Mouse (Mus musculus) kidney, postnatal 4 days (tissue): ENCODE results near the gene Inhbc.
"Not testable (repeated sequence)": the region's sequence is repeated elsewhere in the genome, so short reads cannot be mapped to it uniquely, and the experiment has no call there.

Source experiments
- DNase-seq, 2 experiments: peaks; one replicate each; pipeline ENCODE4 v3.0.0; 2021; ENCODE audit warnings: mixed read lengths in 2 of 2

Gene Inhbc

DNA sequence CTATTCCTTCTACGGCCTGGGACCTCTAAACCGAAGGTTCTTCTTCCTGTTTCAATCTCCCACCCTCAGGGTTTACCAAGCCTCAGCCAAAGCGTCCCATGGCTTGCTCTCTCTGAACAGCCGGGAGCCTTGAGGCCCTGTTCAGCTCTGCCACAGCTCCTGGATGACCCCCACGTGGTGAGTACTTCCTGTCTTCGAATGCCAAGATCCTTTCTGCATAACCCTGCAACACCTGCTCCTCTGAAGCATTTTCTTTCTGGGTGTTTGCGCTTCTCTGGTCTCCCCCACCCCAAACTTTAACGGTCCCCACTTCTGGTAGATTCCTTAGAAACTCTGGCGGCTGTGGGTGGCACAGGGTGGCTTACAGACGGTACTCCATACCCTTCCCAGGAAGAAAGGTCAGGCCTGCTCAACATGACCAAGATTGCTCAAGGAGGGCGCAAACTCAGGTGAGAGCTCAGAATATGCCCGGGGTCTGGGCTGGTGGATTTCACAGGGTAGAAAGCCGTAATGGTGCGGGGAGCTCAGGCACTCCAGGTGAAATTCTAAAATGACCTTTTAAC lies 44.7 kb downstream of the Inhbc start:
- peak in 1 of 2 experiments; percentile 16 for DNase-seq

DNA sequence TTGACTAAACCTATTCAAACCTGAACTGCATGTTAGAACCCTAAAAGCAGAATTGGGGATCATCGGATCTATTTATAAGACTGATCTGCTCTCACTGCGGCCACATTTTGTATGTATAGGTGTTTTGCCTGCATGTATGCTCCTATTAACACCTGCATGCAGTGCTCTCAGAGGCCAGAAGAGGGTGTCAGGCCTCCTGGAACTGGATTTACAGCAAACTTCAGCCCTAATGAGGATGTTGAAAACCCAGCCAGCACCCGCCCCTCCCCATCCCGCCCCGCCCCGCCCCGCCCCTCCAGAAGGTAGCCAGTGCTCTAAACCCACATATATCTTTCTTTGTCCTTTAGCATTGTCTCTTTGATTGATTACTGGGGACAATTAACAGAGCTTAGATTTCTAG lies 45.7 kb downstream of the Inhbc start:
- peak; percentile 70 to 78 for DNase-seq

GRCm38 (mm10) chr10:127323131-127323855 lies 46.9 kb downstream of the Inhbc start:
- DNase-seq, result peak in 1 of 2 experiments; percentile 21

DNA sequence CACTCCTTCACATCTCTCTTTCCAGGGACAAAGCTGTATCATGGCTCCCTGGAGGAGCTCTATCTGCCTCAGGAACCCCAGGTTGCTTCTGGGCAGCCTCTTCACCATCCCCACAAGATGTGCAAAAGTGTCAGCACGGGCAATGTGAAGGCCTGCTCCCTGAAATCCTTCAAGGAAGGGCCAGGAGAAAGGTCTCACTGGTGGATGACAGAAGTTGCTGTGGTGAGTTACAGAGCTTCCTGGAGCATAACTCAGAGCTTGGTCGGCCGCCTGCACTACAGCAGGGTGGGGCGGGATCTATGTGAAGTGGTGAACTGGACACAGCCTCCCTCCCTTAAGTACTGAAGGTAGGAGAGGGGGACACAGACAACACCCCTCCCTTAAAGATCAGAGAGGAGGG lies 47.6 kb downstream of the Inhbc start:
- no peak for DNase-seq

GRCm38 (mm10) chr10:127322178-127322577 lies 48.1 kb downstream of the Inhbc start:
- no peak for DNase-seq

GRCm38 (mm10) chr10:127321621-127322020 lies 48.6 kb downstream of the Inhbc start, which contains the start of gene Arhgap9:
TSS of gene Arhgap9 (plus strand) at chr10:127321964.
- no peak for DNase-seq

- peak in 1 of 2 experiments; percentile 21 for DNase-seq
Measured at GRCm38 (mm10) chr10:127319969-127320368, 50.3 kb downstream of the Inhbc start.

- DNase-seq, result no peak
Measured at GRCm38 (mm10) chr10:127318009-127318408, 52.2 kb downstream of the Inhbc start.

DNA sequence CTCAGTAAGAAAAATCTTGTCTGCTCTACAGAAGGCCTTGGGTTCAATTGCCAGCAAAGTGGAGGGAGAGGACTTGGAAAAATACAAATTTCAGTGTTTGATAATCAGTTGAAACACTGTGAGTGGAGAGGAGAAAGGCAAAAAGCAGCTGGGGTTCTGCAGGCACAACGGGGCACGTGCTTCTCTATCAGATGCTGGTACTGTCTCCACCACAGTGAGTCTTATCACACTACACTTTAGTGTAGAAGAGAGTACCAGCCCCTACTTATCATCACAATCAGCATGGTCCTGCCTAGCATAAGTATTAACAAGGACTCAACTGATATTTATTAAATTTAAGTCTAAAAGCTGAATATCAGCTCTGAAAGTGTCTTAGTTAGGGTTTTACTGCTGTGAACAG lies 53.0 kb downstream of the Inhbc start:
- DNase-seq, result no peak

DNA sequence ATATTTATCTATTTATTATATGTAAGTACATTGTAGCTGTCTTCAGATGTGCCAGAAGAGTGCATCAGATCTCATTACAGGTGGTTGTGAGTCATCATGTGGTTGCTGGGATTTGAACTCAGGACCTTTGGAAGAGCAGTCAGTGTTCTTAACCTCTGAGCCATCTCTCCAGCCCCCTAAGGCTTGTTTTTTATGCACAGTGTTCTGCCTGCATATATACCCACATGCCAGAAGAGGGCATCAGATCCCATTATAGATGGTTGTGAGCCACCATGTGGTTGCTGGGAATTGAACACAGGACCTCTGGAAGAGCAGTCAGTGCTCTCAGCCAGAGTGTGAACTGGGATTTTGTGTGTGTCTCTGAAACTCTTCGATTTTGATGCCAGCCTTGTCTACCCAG lies 55.3 kb downstream of the Inhbc start:
- not testable (repeated sequence) for DNase-seq

GRCm38 (mm10) chr10:127313516-127313915 lies 56.7 kb downstream of the Inhbc start:
- not testable (repeated sequence) for DNase-seq

DNA sequence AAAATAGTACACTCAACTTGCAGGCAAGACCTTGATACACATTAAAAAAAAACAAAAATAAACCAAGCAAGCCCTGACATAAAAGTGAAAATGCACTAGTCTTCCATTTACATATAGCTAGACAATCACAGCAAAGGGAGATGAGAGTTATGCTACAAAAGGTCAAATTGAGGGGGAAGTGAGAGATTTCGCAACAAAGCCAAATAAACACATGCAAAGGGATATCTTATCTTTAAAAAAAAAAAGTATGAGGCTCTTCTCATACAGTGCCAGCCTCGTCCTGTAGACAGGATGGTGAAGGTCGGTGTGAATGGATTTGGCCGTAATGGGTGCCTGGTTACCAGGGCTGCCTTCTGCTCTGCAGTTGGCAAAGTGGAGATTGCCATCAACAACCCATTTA lies 57.4 kb downstream of the Inhbc start:
- DNase-seq, result no peak

- DNase-seq, result peak; percentile 86 to 90
Measured at GRCm38 (mm10) chr10:127312356-127312676, 57.9 kb downstream of the Inhbc start.

DNA sequence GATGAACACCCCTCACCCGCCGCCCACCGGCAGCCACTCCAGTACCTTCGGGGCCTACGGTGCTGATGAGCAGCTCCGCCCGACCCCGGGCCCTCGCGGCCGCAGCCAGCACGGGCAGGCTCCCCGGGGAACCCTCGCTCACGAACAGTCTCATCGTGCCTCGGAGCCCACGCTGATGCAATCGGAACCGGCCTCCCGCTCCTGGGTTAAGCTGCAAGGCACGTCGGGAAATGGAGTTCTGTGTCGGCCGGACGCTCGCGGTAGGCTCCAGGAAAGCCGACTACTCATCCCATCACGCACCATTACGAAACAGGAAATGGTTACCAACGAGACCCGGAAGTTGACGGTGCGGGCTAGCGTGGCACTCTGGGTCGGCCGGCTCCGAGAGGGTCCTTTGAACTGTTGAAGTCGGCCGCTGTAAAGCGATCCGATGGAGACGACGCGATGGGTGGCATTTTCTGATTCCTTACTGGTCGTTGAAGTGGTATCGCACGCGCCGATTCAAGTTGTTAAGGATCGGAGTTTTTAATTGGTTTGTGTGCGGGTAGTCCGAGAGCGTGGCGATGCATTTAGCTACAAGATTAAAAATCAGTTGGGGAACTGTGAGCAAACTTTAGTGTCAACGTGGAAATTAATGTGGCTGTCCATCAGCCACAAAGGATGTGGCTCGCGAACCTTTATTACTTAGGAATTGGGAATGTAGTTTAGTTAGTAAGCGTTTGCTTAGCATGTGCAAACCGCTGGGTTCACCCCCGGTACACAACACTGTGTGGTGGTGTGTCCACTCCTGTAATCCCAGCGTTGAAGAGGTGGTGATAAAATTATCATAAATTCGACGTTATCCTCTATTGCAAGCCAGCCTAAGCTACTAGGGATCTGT lies 58.5 kb downstream of the Inhbc start, which contains the start of gene Mars:
Gene Mars, minus strand, starts transcription at position 311 of the 880 bp plus-strand sequence.
- peak; percentile 94 to 96 for DNase-seq

DNA sequence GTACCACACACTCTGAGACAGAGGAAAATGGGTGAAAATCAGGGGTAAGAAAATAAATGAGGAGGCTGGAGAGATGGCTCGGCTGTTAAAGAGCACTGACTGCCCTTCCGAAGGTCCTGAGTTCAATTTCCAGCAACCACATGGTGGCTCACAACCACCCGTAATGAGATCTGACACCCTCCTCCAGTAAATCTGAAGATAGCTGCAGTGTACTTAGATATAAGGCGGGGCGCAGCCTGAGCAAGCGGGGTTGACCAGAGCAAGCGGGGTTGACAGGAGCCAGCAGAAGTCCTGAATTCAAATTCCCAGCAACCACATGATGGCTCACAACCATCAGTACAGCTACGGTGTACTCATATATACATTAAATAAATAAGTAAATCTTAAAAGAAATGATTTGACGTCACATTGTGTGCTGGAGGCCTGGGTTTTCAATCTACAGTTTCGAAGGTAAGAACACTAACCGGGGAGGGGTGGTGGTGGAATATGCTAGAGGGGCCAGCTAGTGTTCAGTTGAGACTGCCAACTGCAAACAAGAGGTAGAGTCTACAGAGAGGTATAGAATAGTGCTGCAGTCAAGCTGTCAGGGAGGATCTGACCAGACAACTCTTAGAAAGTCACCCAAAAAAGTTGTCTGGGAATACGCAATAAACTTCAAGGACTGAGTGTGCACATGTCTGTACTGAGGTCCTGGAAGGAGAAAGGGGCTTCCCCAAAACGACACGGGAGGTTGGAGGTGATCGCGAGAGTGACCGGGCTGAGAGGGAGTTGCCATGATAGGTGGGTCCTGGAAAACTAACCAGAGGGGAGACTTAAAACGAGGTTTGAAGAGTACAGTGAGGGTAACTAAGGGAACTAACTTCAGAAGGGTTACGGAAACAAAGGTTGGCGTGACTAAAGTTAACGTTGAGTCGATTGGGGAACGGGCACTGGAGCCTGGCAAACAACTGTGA lies 59.4 kb downstream of the Inhbc start:
- peak in 1 of 2 experiments; percentile 70 for DNase-seq

DNA sequence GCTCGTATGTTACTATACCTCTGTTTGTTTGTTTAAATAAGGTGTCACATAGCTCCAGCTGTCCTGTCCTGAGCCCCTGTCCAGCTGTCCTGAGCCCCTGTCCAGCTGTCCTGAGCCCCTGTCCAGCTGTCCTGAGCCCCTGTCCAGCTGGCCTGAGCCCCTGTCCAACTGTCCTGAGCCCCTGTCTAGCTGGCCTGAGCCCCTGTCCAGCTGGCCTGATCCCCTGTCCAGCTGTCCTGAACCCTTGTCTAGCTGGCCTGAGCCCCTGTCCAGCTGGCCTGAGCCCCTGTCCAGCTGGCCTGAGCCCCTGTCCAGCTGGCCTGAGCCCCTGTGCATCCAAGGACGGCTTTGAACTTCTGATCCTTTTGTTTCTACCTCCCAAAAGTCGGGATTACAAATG lies 61.1 kb downstream of the Inhbc start:
- not testable (repeated sequence) for DNase-seq
